Mouse (Mus musculus) liver, postnatal 0 days (tissue): ENCODE measurements at regions not wholly inside any gene's neighbourhood (a gene's known extent, or its start where the extent isn't known, plus 50 kb on each side); places are given as distances from the start of the nearest gene placed in this dataset.
A peak's percentile ranks its signal among the peaks of the same experiment; 100 is the strongest.

Experiments
- ATAC-seq: fragments of 200-750 bp; cut with Nextera tagmentation; 2 replicates; pipeline ENCODE4 v1.8.0; 2017; ENCODE audit warnings: mild to moderate bottlenecking, moderate library complexity
- DNase-seq: peaks from one replicate; pipeline ENCODE4 v3.0.0-alpha.2; 2016
- H3K27ac ChIP-seq: fragments of 300-500 bp; sonication (generic); 2 replicates; pipeline ENCODE4 v1.5.1; 2014; ENCODE audit warnings: antibody characterized with exemption, moderate library complexity, mild to moderate bottlenecking, low read depth
- H3K27me3 ChIP-seq: fragments of 300-500 bp; sonication (generic); 2 replicates; pipeline ENCODE4 v1.6.1; 2014; ENCODE audit warnings: low read length, control low read depth, mixed read lengths; ENCODE audit not compliant: insufficient read depth
- H3K36me3 ChIP-seq: fragments of 300-500 bp; sonication (generic); replicated peaks from 2 replicates; pipeline ENCODE4 v1.6.1; 2014; ENCODE audit warnings: mild to moderate bottlenecking, control low read depth, low read length, moderate library complexity, mixed read lengths; ENCODE audit not compliant: insufficient read depth
- H3K4me1 ChIP-seq: fragments of 300-500 bp; sonication (generic); 2 replicates; pipeline ENCODE4 v1.6.1; 2014; ENCODE audit warnings: antibody characterized with exemption, mild to moderate bottlenecking, control low read depth; ENCODE audit not compliant: insufficient read depth
- H3K4me2 ChIP-seq: fragments of 300-500 bp; sonication (generic); 2 replicates; pipeline ENCODE4 v1.6.1; 2014; ENCODE audit warnings: low read depth, mild to moderate bottlenecking, low read length, moderate library complexity, mixed read lengths
- H3K4me3 ChIP-seq: fragments of 300-500 bp; sonication (generic); 2 replicates; pipeline ENCODE4 v1.5.1; 2014; ENCODE audit warnings: low read depth, low read length
- H3K9ac ChIP-seq: fragments of 300-500 bp; sonication (generic); replicated peaks from 2 replicates; pipeline ENCODE4 v1.6.1; 2014; ENCODE audit warnings: mild to moderate bottlenecking, moderate library complexity
- H3K9me3 ChIP-seq: fragments of 300-500 bp; sonication (generic); 2 replicates; pipeline ENCODE4 v1.6.1; 2016; ENCODE audit warnings: mild to moderate bottlenecking, control low read depth, low read length, mixed read lengths
- CTCF ChIP-seq: sonication (generic); IDR thresholded peaks from 2 replicates; pipeline ENCODE4 v1.5.1; 2016; ENCODE audit warnings: antibody characterized with exemption, low read depth
- EP300 ChIP-seq: IDR thresholded peaks from 2 replicates; pipeline ENCODE4 v1.6.1; 2016; ENCODE audit warnings: antibody characterized with exemption, low read depth, mild to moderate bottlenecking
- WGBS: fragments of 180-500 bp; shearing (Covaris S2); extraction: QIAGEN DNeasy Blood & Tissue Kit; methylation state at CpG from one replicate; pipeline ENCODE4 v1.1.7; 2014; ENCODE audit not compliant: insufficient replicate concordance; 5-methylcytosine and 5-hydroxymethylcytosine counted together

- TF ChIP-seq EP300 (no peak), CTCF (no peak)
- Histone ChIP-seq H3K9me3 (no peaks in the 10 kb centered on the region), H3K4me2 (no peak overlapping the region), H3K4me3 (no peak overlapping the region), H3K9ac (no peak overlapping the region), H3K27ac (no peak overlapping the region), H3K27me3 (no peaks in the 10 kb centered on the region), H3K4me1 (no peaks in the 10 kb centered on the region), H3K36me3 (no peaks in the 10 kb centered on the region)
- DNase-seq (no peak), ATAC-seq (no peak)
- WGBS: 69% methylated on average over 3 of the region's 3 CpGs
Measured at GRCm38 (mm10) chrX:169450159-169450558, 130.0 kb upstream of the Hccs start.

GRCm38 (mm10) chrX:169439546-169439945 is 119.4 kb upstream of the Hccs start:
- no peaks in the 10 kb centered on the region for H3K27me3 ChIP-seq
- no peaks in the 10 kb centered on the region for H3K9me3 ChIP-seq
- H3K9ac ChIP-seq: no peak overlapping the region
- H3K4me2 ChIP-seq: no peak overlapping the region
- no peak overlapping the region for H3K27ac ChIP-seq
- TF ChIP-seq EP300 (no peak), CTCF (no peak)
- DNase-seq: no peak
- H3K4me1 ChIP-seq: no peaks in the 10 kb centered on the region
- no peaks in the 10 kb centered on the region for H3K36me3 ChIP-seq
- no peak overlapping the region for H3K4me3 ChIP-seq
- ATAC-seq: no peak

GRCm38 (mm10) chrX:169438626-169439025 is 118.5 kb upstream of the Hccs start:
- ATAC-seq (no peak), DNase-seq (peak; percentile 14)
- no peak overlapping the region for H3K9ac ChIP-seq
- H3K36me3 ChIP-seq: no peaks in the 10 kb centered on the region
- H3K4me2 ChIP-seq: no peak overlapping the region
- no peak overlapping the region for H3K27ac ChIP-seq
- H3K4me1 ChIP-seq: no peaks in the 10 kb centered on the region
- H3K27me3 ChIP-seq: no peaks in the 10 kb centered on the region
- TF ChIP-seq EP300: no peak
- peak; percentile 50 for TF ChIP-seq CTCF
- 58% methylated on average over 1 of the region's 1 CpGs for WGBS
- H3K4me3 ChIP-seq: no peak overlapping the region
- H3K9me3 ChIP-seq: no peaks in the 10 kb centered on the region

DNA sequence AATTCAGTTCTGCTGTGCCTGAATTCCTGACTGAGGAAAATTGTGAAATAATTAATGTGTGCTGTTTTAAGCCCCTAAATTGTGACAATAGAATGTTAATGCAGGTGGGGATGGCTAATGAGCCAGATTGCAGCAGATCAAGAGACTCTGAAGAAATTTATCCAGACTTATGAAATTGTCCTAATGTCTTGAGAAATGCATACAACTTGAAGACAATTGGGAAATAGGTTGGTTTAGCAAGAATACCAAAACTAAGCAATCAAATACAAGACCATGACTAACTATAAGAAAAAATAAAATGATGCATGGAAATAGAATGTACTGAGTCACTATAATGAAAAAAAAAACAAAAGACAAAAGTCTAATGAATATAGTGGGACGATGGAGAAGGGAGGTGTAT is 113.7 kb upstream of the Hccs start:
- TF ChIP-seq EP300: no peak
- Histone ChIP-seq H3K9me3 (no peaks in the 10 kb centered on the region), H3K4me1 (no peaks in the 10 kb centered on the region), H3K4me3 (no peak overlapping the region), H3K4me2 (no peak overlapping the region), H3K36me3 (no peaks in the 10 kb centered on the region), H3K27me3 (no peaks in the 10 kb centered on the region), H3K9ac (no peak overlapping the region), H3K27ac (no peak overlapping the region)
- ATAC-seq (no peak), DNase-seq (no peak)
- WGBS: 66% methylated on average over 1 of the region's 1 CpGs

GRCm38 (mm10) chrX:169396825-169397224 is 76.7 kb upstream of the Hccs start:
- no peaks in the 10 kb centered on the region for H3K27me3 ChIP-seq
- ATAC-seq: no peak
- 49% methylated on average over 2 of the region's 2 CpGs for WGBS
- no peaks in the 10 kb centered on the region for H3K9me3 ChIP-seq
- TF ChIP-seq CTCF (no peak), EP300 (no peak)
- H3K27ac ChIP-seq: no peak overlapping the region
- H3K4me1 ChIP-seq: no peaks in the 10 kb centered on the region
- H3K4me3 ChIP-seq: no peak overlapping the region
- no peaks in the 10 kb centered on the region for H3K36me3 ChIP-seq
- no peak overlapping the region for H3K9ac ChIP-seq
- no peak overlapping the region for H3K4me2 ChIP-seq
- no peak for DNase-seq

GRCm38 (mm10) chrX:169386640-169387039 is 66.5 kb upstream of the Hccs start:
- DNase-seq (no peak), ATAC-seq (no peak)
- H3K4me3 ChIP-seq: no peak overlapping the region
- H3K36me3 ChIP-seq: no peaks in the 10 kb centered on the region
- no peak overlapping the region for H3K27ac ChIP-seq
- H3K27me3 ChIP-seq: no peaks in the 10 kb centered on the region
- TF ChIP-seq CTCF (no peak), EP300 (no peak)
- no peaks in the 10 kb centered on the region for H3K4me1 ChIP-seq
- H3K9me3 ChIP-seq: no peaks in the 10 kb centered on the region
- no peak overlapping the region for H3K9ac ChIP-seq
- no peak overlapping the region for H3K4me2 ChIP-seq
